Mouse (Mus musculus): ENCODE results near the gene Ddx21. TPM values are rescaled to one million over a fixed set of nuclear protein-coding genes. Genes with fewer than 3 reads are reported as not detected.
"Not testable (repeated sequence)": the region's sequence is repeated elsewhere in the genome, so short reads cannot be mapped to it uniquely, and the experiment has no call there.

The Ddx21 gene
- polyA plus RNA-seq, 1 experiment from 2014 or later, result 28.8 TPM

DNA sequence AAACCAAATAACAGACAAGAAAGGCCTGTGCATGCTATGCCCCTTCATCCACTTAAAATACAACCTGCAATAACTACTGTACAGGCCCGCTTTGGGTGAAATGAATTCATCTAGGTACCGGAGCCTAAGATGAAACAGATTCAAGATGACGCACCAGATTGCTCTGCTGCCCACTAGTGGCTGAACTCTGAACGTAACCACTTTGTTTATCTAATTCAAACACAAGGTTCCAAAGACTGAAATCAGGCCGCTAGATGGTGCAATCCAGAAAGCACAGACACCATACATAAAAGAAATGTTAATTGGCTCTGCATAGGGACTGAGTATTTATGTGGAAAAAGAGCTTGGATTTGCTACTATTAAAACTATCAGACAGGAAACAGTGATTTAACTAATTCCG lies 11.9 kb downstream of the Ddx21 start:
- H3K27ac ChIP-seq, result no peak overlapping the region
- WGBS, result 36% methylated on average over 6 of the region's 6 CpGs
- peaks cover 92% of the 10 kb centered on the region for H3K36me3 ChIP-seq

DNA sequence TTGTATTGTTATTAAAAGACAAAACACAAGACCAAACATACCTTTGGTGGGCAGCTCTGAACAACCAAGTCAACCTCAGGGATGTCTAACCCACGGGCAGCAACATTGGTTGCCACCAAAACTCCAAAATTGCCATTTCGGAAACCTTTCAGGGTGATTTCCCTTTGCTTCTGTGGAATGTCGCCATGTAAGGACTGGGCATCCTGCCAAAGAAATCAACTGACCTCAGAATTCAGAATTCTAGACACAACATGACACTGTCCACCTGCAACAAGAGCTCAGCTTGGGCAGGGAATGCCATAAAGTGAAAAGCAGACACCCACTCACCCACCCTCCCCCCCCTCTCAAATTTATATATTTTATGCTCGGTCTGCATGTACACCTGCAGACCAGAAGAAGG lies 13.5 kb downstream of the Ddx21 start:
- WGBS, result 73% methylated on average over 4 of the region's 4 CpGs

More for the DNA sequence above, 11.9 kb downstream of the Ddx21 start:
- H3K4me1 ChIP-seq, result no peaks in the 10 kb centered on the region
- H3K9ac ChIP-seq, result no peak overlapping the region
- H3K4me2 ChIP-seq (replicated peaks), result no peak overlapping the region
- no peaks in the 10 kb centered on the region for H3K27me3 ChIP-seq
- ATAC-seq (ENCODE audit: insufficient number of reproducible peaks, insufficient read depth, low FRiP score, low TSS enrichment), result no peak
- H3K9me3 ChIP-seq, result no peaks in the 10 kb centered on the region
- H3K4me3 ChIP-seq, result no peak overlapping the region

DNA sequence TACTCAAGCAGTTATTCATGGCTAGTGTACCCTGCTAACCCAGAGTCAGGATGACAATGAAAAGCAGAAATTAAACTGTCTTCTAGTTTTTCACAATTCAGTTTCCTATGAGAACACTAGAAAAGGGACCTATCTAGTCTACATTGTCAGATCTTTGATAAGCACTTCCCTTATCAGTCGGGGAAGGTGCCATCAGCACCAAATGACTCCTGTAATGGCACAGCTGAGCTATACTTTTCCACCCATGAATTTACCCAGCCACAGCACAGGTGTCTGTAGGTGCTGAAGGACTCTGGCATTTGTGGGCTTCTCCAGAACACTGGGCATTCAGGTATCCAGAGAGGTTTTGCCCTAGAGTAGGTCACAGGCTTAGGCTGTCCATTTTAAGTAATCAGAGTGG lies 18.8 kb downstream of the Ddx21 start:
- H3K4me3 ChIP-seq, result no peak overlapping the region
- H3K9ac ChIP-seq, result no peak overlapping the region
- WGBS, result 93% methylated on average over 1 of the region's 1 CpGs
- no peak for ATAC-seq (ENCODE audit: insufficient number of reproducible peaks, insufficient read depth, low FRiP score, low TSS enrichment)
- peaks cover 3% of the 10 kb centered on the region; the same call in 1 of the 2 replicates for H3K4me1 ChIP-seq
- H3K27me3 ChIP-seq, result no peaks in the 10 kb centered on the region
- H3K27ac ChIP-seq, result no peak overlapping the region
- peaks cover 75% of the 10 kb centered on the region for H3K36me3 ChIP-seq
- no peak overlapping the region for H3K4me2 ChIP-seq (replicated peaks)
- no peaks in the 10 kb centered on the region for H3K9me3 ChIP-seq

More for the DNA sequence above, 13.5 kb downstream of the Ddx21 start:
- ATAC-seq (ENCODE audit: insufficient number of reproducible peaks, insufficient read depth, low FRiP score, low TSS enrichment), result no peak
- H3K4me1 ChIP-seq, result no peaks in the 10 kb centered on the region
- peaks cover 92% of the 10 kb centered on the region for H3K36me3 ChIP-seq
- no peaks in the 10 kb centered on the region for H3K9me3 ChIP-seq
- H3K27ac ChIP-seq, result no peak overlapping the region
- no peaks in the 10 kb centered on the region for H3K27me3 ChIP-seq
- H3K4me2 ChIP-seq (replicated peaks), result no peak overlapping the region
- H3K4me3 ChIP-seq, result no peak overlapping the region
- H3K9ac ChIP-seq, result no peak overlapping the region

DNA sequence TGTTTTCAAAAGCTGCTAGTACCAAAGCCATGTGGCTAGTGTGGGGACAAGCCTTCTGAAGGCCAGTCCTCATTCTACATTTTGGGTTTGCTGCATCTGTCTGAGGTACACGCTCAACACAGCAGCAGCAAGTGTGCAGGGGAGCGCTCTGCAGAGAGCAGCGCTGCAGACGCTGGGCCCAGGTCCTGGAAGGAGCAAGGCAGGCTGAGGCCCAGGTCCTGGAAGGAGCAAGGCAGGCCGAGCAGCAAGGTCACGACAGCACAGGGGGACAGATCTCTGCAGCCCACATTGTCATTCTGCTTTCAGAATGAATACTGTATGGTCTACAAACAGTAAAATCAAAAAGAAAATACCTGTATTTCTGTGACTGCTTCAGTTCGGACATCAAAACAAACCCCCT lies 19.4 kb downstream of the Ddx21 start:
- no peaks in the 10 kb centered on the region for H3K27me3 ChIP-seq
- H3K9me3 ChIP-seq, result no peaks in the 10 kb centered on the region
- WGBS, result 82% methylated on average over 7 of the region's 7 CpGs
- peaks cover 3% of the 10 kb centered on the region; the same call in 1 of the 2 replicates for H3K4me1 ChIP-seq
- no peak overlapping the region for H3K4me3 ChIP-seq
- no peak overlapping the region for H3K9ac ChIP-seq
- no peak overlapping the region for H3K4me2 ChIP-seq (replicated peaks)
- H3K27ac ChIP-seq, result no peak overlapping the region
- no peak for ATAC-seq (ENCODE audit: insufficient number of reproducible peaks, insufficient read depth, low FRiP score, low TSS enrichment)
- H3K36me3 ChIP-seq, result peaks cover 70% of the 10 kb centered on the region

DNA sequence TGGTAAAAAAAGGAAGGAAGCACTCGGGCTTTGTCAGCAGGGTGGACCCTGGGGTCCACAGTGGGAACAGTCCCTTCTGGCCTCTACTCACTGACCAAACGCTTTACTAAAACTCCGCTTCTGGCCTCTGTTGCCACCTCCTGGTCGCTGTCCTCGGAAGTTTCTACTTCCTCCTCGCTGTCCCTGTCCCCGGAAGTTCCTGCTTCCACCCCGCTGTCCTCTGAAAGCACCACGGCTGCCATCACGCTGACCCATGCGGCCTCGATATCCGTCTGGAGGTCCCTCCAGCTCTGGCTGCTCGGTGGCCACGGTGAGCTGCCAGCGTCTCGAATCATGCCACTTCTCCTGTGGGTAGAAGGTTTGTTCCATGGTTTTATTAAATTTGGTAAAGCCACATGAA lies 19.8 kb downstream of the Ddx21 start:
- 85% methylated on average over 17 of the region's 17 CpGs for WGBS
- Histone ChIP-seq H3K9me3 (no peaks in the 10 kb centered on the region), H3K9ac (no peak overlapping the region), H3K4me2 (replicated peaks) (no peak overlapping the region), H3K4me1 (peaks cover 7% of the 10 kb centered on the region), H3K36me3 (peaks cover 66% of the 10 kb centered on the region), H3K27ac (no peak overlapping the region), H3K27me3 (no peaks in the 10 kb centered on the region), H3K4me3 (no peak overlapping the region)
- no peak for ATAC-seq (ENCODE audit: insufficient number of reproducible peaks, insufficient read depth, low FRiP score, low TSS enrichment)

DNA sequence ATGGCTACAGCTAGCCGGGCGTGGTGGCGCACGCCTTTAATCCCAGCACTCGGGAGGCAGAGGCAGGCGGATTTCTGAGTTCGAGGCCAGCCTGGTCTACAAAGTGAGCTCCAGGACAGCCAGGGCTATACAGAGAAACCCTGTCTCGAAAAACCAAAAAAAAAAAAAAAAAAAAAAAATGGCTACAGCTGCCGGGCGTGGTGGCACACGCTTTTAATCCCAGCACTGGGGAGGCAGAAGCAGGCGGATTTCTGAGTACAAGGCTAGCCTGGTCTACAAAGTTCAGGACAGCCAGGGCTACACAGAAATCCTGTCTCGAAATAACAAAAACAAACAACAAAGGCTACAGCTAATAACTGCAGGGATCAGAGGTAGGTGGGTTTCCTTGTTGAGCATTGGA lies 23.0 kb downstream of the Ddx21 start:
- H3K4me3 ChIP-seq; H3K4me2 ChIP-seq (replicated peaks); ATAC-seq (ENCODE audit: insufficient number of reproducible peaks, insufficient read depth, low FRiP score, low TSS enrichment); H3K9ac ChIP-seq; H3K9me3 ChIP-seq; H3K27me3 ChIP-seq; H3K27ac ChIP-seq: not testable (repeated sequence)
- H3K4me1 ChIP-seq, result peaks cover 14% of the 10 kb centered on the region
- 86% methylated on average over 12 of the region's 13 CpGs for WGBS
- peaks cover 50% of the 10 kb centered on the region for H3K36me3 ChIP-seq

DNA sequence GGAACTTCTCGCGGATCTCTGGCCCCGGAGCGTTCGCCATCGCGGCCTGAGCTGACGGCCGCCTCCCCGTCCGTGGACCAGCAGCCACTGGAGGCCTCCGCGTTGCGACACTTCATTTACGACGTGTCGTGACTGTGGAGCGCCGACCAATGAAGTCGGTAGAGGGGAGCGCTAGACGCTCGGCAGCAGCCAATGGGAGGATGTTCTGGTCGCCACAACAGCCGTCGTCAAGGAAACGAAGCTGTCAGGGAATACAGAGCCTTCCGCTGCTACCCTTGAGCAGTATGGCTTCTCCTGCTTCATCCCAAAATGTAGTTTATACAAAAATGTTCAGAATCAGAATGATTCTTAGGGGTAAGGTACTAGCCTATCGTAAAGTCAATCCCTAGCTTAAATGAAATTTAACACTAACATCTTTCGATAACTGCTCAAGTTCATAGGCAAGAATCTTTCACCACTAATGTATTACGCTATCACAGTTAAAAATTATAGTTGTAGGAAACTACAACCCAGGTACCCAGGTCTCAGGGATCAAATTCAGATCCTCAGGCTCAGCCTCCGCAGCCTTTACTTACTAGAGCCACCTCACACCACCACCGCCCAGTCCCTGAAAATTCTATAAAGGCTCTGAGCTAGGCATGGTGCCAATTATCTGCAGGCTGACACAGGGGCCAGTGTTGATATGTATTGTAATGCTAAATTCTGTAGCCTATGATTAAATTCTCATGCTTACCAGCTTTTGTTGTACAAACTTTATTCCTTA lies 23.6 kb downstream of the Ddx21 start, which contains the start of gene Kif1bp:
Gene Kif1bp, minus strand, starts transcription at position 120 of the 763 bp plus-strand sequence.
- H3K4me3 ChIP-seq, result peak within 1 kb of the TSS; percentile 96
- H3K9ac ChIP-seq, result peak within 1 kb of the TSS; percentile 88
- peak within 1 kb of the TSS; percentile 93 for H3K4me2 ChIP-seq (replicated peaks)
- WGBS, result 5% methylated on average over 33 of the region's 33 CpGs
- peak; percentile 99 for ATAC-seq (ENCODE audit: insufficient number of reproducible peaks, insufficient read depth, low FRiP score, low TSS enrichment)
- no peaks in the 10 kb centered on the region for H3K27me3 ChIP-seq
- H3K9me3 ChIP-seq, result no peaks in the 10 kb centered on the region
- peaks cover 50% of the 10 kb centered on the region for H3K36me3 ChIP-seq
- H3K4me1 ChIP-seq, result peaks cover 14% of the 10 kb centered on the region
- H3K27ac ChIP-seq, result peak within 1 kb of the TSS; percentile 66

DNA sequence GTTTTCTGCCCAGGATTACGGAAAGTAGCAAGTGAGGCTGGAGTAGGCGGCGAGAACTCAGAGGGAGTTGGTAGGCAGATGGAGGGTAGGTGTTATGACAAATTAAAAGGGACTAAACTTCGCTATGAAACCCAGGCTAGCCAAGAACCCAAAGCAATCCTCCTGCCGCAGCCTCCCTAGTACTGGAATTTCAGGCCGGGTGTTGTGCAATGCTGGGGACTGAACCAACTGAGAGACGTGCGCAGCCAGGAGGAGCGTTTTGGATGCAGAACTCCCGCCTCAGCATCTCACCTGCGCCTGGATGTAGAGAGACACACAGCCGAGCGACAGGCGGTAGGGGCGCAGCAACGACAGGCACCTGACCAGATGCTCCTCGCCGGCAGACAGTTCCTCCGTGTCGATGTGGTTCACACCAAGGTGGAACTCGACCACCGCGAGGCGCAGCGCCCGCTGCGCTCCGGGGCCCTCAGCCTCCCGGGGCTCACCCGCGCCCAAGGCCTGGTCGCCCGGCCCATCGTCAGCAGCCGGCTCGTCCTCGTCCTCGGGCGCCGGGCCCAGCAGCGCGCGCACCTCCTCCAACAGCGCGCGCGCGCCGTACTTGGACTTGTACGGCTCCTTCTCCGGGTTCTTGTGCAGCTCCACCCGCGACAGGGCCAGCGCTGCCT lies 24.3 kb downstream of the Ddx21 start:
- Histone ChIP-seq H3K36me3 (peaks cover 48% of the 10 kb centered on the region), H3K27ac (peak overlapping the region; percentile 66), H3K4me3 (peak overlapping the region; percentile 96), H3K9ac (peak overlapping the region; percentile 88), H3K9me3 (no peaks in the 10 kb centered on the region), H3K4me1 (peaks cover 14% of the 10 kb centered on the region), H3K27me3 (no peaks in the 10 kb centered on the region), H3K4me2 (replicated peaks) (peak overlapping the region; percentile 93)
- 1% methylated on average over 54 of the region's 54 CpGs for WGBS
- ATAC-seq (ENCODE audit: insufficient number of reproducible peaks, insufficient read depth, low FRiP score, low TSS enrichment), result peak; percentile 73

DNA sequence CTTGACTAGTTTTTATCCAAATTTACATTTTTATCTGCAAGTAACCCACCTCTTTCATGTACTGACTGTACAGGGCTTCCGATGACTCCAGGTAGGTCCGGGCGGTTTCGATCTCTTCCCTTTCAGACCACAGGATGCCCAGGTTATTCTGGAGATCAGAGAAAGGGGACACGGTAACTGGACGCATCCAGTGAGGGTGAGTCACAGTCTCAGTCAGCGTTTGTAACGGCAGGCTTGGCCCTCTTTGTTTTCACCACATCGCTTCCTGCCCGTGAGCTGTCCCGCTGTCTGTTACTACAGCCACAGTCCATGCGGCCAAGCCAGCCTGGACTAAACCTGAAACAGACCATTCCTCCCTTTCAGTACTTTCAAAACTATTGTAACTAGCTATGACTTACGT lies 27.1 kb downstream of the Ddx21 start:
- Histone ChIP-seq H3K36me3 (peaks cover 41% of the 10 kb centered on the region), H3K27ac (no peak overlapping the region), H3K4me3 (no peak overlapping the region), H3K4me1 (peaks cover 14% of the 10 kb centered on the region), H3K9ac (no peak overlapping the region), H3K4me2 (replicated peaks) (no peak overlapping the region), H3K9me3 (no peaks in the 10 kb centered on the region), H3K27me3 (no peaks in the 10 kb centered on the region)
- WGBS, result 96% methylated on average over 13 of the region's 13 CpGs
- no peak for ATAC-seq (ENCODE audit: insufficient number of reproducible peaks, insufficient read depth, low FRiP score, low TSS enrichment)

DNA sequence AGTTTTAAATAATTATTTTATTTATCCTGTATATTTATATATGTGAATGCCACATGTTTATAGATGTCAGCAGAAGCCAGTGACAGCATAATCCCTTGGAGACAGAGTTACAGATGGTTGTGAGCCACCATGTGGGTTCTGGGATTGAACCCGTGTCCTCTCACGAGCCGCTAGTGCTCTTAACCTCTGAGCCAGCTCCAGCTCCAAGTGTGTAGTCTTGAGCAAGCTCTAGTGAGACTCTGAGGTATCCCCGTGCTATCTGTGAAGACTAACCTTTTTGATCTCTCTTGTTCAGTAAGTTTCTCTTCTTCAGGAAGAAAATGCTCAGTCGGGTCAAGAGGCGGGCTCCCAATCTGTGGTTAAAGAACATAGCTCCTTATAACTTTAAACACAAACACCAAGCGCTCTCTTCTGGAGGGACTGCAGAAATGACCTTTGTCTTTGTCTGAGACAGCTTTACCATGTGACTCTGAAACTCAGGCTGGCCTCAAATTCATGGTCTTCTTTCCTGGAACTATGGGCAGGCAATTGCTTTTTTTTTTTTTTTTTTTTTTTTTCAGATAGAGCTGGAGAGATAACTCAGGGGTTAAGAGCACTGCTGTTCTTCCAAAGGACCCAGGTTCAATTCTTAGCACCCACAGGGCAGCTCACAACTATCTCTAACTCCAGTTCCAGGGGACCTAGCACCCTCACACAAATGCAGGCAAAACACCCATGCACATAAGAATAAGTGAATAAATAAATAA lies 31.8 kb downstream of the Ddx21 start:
- peaks cover 80% of the 10 kb centered on the region for H3K36me3 ChIP-seq
- 93% methylated on average over 7 of the region's 7 CpGs for WGBS

DNA sequence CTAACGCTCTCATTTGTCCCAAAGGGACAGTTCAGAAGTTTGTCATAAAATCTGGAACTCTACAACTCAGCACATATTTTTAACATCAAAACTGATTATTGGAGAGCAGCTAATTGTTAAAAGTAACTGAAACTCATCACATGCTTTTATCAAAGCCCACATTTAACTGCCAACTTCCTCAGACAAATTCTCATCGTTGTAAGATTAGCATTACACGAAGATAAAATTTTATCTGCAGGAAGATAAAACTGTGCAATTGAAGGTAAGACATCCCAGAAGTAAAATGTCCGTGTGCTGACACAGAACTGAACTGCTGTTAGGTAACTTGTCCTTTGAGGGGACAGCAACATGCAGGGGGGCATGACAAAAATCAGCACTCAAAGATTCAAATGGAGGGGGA lies 33.2 kb downstream of the Ddx21 start:
- no peak overlapping the region for H3K4me3 ChIP-seq
- H3K9me3 ChIP-seq, result no peaks in the 10 kb centered on the region
- no peak for ATAC-seq (ENCODE audit: insufficient number of reproducible peaks, insufficient read depth, low FRiP score, low TSS enrichment)
- H3K27me3 ChIP-seq, result no peaks in the 10 kb centered on the region
- no peak overlapping the region for H3K27ac ChIP-seq
- H3K4me2 ChIP-seq (replicated peaks), result no peak overlapping the region
- H3K36me3 ChIP-seq, result peaks cover 84% of the 10 kb centered on the region
- H3K9ac ChIP-seq, result no peak overlapping the region
- no peaks in the 10 kb centered on the region for H3K4me1 ChIP-seq
- WGBS, result 86% methylated on average over 4 of the region's 4 CpGs

More for the DNA sequence above, 31.8 kb downstream of the Ddx21 start:
- no peaks in the 10 kb centered on the region for H3K27me3 ChIP-seq
- no peak overlapping the region for H3K9ac ChIP-seq
- no peak overlapping the region for H3K4me3 ChIP-seq
- H3K27ac ChIP-seq, result no peak overlapping the region
- no peaks in the 10 kb centered on the region for H3K4me1 ChIP-seq
- ATAC-seq (ENCODE audit: insufficient number of reproducible peaks, insufficient read depth, low FRiP score, low TSS enrichment), result no peak
- no peaks in the 10 kb centered on the region for H3K9me3 ChIP-seq
- no peak overlapping the region for H3K4me2 ChIP-seq (replicated peaks)

Data from embryonic facial prominence, embryonic 12.5 days (tissue).